In genomic region chr2:118805756-118806155, GRCm38 (mm10) we compare ENCODE assay signal across 1 mouse cellular context.
TF ChIP-seq lines count a peak whose summit lies in the region.

No protein-coding gene starts in this region.

TF ChIP-seq in MEL, 35 proteins besides CTCF, POLR2A, EP300 and RAD21:
- TF ChIP-seq TAL1 (IDR thresholded peaks at IDR 0.05; ENCODE audit: low read length) (peak; percentile 20; the same call in 1 of the 2 replicates), USF1 (IDR thresholded peaks at IDR 0.05; ENCODE audit: low read depth, low read length) (no peak), ZMIZ1 (IDR thresholded peaks at IDR 0.05; ENCODE audit: low read depth, low read length) (no peak), KAT2A (conservative IDR thresholded peaks at IDR 0.05; ENCODE audit: low read depth, low read length) (no peak), GATA1 (IDR thresholded peaks at IDR 0.05; ENCODE audit: low read depth, low read length) (0 out of 2 replicates have a peak, but pooled peaks have one; percentile 11), TBP (IDR thresholded peaks at IDR 0.05; ENCODE audit: low read depth, low read length) (no peak), CHD2 (IDR thresholded peaks at IDR 0.05; ENCODE audit: low read length) (no peak)
